Mouse (Mus musculus) cerebellum, adult 9-10 months (tissue): ENCODE results near the gene Insrr.
"Not testable (repeated sequence)": the region's sequence is repeated elsewhere in the genome, so short reads cannot be mapped to it uniquely, and the experiment has no call there.

Source experiments
- DNase-seq: peaks from one replicate; pipeline ENCODE4 v3.0.0; 2022

The Insrr gene

GRCm38 (mm10) chr3:87779086-87779485 is 17.7 kb upstream of the Insrr start:
- DNase-seq: no peak

DNA sequence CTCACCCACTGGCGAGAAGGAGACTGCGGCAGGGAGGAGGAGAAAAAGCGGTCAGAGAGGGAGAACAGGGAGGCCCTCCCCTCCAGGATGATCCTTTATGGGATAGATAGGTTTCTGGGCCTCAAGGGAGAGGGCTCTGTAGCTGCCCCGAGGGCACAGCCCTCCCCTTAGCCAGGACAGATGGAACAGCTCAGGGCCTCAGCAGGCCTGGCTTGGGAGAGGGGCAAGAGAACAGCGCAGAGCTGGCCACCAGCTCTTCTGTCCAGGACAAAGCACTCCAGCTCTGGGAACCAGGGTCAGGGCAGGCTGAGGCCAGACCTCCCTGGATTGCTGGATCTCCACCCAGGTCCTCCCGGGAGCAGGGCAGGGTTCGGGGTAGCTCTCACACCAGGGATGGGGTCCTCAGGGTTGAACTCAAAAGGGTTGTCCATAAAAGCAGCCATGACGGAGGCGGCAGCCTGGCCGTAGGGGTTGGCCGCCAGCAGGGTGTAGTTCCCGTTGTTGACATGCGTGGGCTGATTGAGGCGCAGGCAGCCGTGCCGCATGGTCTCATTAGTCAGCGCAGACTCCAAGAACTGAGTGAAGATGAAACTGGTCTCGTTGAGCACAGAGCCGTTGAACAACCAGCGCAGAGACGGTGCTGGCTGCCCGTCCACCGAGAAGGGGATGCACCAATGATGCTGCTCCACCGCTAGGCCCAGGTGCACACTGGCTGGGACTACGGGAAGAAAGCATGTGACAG is 13.3 kb upstream of the Insrr start:
- DNase-seq: no peak

- no peak for DNase-seq
Measured at GRCm38 (mm10) chr3:87785156-87785555, 11.6 kb upstream of the Insrr start.

GRCm38 (mm10) chr3:87785626-87786214 is 11.0 kb upstream of the Insrr start:
- DNase-seq: no peak

- DNase-seq: no peak
Measured at GRCm38 (mm10) chr3:87789248-87789647, 7.5 kb upstream of the Insrr start.

GRCm38 (mm10) chr3:87789768-87790167 is 7.0 kb upstream of the Insrr start:
- no peak for DNase-seq

- DNase-seq: no peak
Measured at GRCm38 (mm10) chr3:87794922-87795325, 1.8 kb upstream of the Insrr start, which contains the start of gene Ntrk1. TSS of gene Ntrk1 (minus strand) at chr3:87795162.

- peak; percentile 38 for DNase-seq
Measured at GRCm38 (mm10) chr3:87795336-87796277, 1.1 kb upstream of the Insrr start.

DNA sequence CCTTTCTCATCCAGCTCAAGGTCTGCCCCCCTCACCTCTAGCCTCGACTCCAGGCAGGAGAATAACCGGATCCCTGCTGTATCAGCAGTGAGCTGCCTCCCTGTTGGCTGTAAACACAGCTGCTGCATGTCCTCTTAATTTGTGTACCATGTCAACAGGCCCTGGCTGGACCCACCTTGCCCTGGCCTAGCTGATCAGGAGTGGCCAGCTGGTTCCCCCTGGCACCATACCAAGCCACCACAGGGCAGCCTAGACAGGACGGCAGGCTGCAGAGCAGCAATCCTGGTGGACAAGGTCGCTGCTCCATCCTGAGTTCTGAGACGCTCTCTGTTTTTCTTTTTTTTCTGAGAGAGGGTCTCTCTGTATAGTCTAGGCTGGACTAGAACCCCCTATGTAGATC is 4.9 kb downstream of the Insrr start:
- DNase-seq: peak; percentile 26

DNA sequence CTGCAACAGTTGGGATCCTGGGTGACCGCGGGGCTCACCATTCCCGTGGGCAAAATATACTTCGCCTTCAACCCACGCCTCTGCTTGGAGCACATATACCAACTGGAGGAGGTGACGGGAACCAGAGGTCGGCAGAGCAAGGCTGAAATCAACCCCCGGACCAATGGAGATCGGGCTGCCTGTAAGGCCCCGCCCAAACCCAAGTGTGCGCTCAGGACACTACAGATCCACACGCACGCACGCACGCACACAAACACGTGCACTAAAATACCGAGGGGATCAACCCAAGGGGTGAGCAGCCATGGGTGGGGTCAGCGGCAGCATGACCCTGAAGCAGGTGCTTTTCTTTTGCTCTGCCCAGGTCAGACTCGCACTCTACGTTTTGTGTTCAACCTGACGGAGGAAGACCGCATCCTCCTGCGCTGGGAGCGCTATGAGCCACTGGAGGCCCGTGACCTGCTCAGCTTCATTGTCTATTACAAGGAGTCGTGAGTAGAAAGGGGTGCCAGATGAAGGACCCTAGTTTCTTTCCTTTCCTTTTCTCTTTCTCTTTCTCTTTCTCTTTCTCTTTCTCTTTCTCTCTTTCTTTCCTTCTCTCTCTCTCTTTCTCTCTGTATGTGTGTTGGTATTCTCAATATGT is 7.4 kb downstream of the Insrr start:
- DNase-seq: no peak

- no peak for DNase-seq
Measured at GRCm38 (mm10) chr3:87809322-87809962, 12.7 kb downstream of the Insrr start.

GRCm38 (mm10) chr3:87811297-87811696 is 14.5 kb downstream of the Insrr start:
- DNase-seq: no peak

GRCm38 (mm10) chr3:87812413-87812812 is 15.7 kb downstream of the Insrr start:
- DNase-seq: no peak

DNA sequence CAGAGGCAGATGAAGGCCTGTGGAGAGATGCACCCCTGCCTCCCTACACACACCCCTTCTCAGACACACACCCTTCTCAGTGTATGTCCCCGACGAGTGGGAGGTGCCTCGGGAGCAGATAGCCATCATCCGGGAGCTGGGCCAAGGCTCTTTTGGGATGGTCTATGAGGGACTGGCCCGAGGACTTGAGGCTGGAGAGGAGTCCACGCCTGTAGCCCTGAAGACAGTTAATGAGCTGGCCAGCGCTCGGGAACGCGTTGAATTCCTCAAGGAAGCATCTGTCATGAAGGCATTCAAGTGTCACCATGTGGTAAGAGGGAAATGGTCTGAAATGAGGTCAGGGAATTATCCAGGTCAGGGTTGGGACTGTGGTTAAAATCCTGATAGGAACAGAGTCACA is 16.1 kb downstream of the Insrr start:
- peak; percentile 25 for DNase-seq

DNA sequence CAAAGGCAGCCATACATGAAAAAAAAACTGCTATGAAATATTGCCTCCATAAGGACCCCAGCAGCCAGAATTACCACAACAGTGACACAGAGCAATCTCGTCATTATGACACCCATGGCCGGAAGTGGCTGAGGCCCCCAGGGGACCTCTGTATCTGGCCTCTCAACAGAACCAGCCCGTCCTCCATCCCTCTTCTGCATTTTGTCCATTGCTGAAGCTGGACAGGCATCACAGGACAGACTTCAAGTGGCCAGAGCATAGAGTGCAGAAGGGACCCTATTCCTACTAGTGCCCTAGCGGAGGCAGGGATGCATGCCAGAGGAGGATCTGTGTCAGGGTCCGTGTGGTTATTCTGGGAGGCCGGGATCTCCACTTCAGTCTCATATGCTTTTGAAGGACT is 19.4 kb downstream of the Insrr start:
- no peak for DNase-seq

GRCm38 (mm10) chr3:87816646-87817093 is 19.9 kb downstream of the Insrr start:
- peak; percentile 81 for DNase-seq

DNA sequence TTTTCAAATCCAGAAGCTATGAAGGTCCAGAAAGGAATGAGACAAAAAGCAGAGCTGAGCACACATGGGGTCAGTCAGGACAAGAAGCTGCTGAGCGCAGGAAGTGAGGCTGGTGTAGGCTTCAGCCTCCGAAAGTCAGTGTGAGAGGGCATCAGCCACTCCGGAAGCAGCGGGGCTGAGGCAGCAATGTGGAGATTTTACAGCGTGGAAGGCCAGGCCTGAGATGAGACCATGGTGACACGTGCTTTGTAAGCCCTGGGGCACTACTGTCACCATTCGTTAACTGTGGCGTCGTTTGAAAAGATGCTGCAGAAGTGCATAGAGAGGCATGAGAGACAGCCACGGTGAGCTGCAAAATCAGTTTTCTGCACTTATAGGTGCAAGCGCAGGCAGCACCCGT is 21.5 kb downstream of the Insrr start:
- DNase-seq: no peak

DNA sequence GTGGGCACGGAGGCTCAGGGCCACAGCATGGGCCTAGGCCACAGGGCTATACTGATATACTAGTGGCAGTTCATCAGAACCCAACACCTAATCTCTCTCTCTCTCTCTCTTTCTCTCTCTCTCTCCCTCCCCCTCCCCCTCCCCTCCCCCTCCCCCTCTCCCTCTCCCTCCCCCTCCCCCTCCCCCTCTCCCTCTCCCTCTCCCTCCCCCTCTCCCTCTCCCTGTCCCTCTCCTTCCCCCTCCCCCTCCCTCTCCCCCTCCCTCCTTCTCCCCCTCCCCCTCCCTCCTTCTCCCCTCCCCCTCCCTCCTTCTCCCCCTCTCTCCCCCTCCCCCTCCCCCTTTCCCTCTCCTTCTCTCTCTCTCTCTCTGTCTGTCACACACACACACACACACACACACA is 27.5 kb downstream of the Insrr start, which contains the start of gene Pear1:
Gene Pear1 (minus strand): TSS at position 101 of the 400 bp plus-strand sequence.
- DNase-seq: not testable (repeated sequence)

- DNase-seq: no peak
Measured at GRCm38 (mm10) chr3:87828435-87828834, 31.7 kb downstream of the Insrr start.

GRCm38 (mm10) chr3:87829025-87829424 is 32.3 kb downstream of the Insrr start:
- no peak for DNase-seq

DNA sequence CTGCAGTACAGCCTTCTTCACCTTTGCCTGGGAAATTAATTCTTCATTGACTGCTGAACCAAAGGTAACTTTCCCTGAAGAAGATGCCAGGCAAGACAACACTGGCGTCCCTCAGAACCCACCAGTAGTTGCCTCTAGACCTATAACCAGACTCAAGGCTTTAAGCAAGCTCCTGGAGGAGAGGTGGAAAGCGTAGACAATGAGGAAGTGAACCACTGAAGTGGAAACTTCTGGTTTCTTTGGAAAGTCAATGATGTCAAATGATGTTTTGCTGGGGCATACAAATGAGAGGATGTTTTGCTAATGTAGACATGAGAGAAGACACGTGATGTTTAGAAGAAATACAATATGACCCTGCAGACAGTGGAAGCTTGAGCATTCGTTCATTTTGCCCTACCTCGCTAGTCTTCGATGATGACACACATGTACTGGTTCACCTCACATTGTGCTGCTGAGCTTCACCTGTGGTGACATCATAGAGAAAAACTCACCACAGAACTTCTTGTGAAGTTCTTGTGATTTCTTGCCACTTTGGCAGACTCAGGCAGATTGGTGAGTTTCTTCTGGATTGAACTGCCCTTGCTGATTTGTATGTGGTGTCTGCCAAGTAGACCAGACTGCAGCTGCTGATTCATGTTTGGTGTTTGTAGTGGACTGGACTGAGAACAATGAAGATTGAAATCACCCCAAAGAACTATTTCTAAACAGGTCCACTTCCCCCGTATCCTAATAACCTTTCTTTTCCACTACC is 35.5 kb downstream of the Insrr start:
- no peak for DNase-seq

- no peak for DNase-seq
Measured at GRCm38 (mm10) chr3:87833482-87833881, 36.7 kb downstream of the Insrr start.
